Mouse (Mus musculus): Measurements from ENCODE around the gene Dnah7a. TPM values are rescaled to one million over a fixed set of nuclear protein-coding genes. Genes with fewer than 3 reads are reported as not detected.
"Not testable (repeated sequence)": the region's sequence is repeated elsewhere in the genome, so short reads cannot be mapped to it uniquely, and the experiment has no call there.

Dnah7a gene
- polyA plus RNA-seq, 1 experiment from 2014 or later: not detected

GRCm38 (mm10) chr1:53630011-53630410 lies 76.6 kb downstream of the Dnah7a start:
- H3K4me1 ChIP-seq (ENCODE audit: insufficient read depth): no peaks in the 10 kb centered on the region
- no peaks in the 10 kb centered on the region for H3K9me3 ChIP-seq (ENCODE audit: low read length)
- ATAC-seq: no peak
- no peak overlapping the region for H3K27ac ChIP-seq (ENCODE audit: low read depth)
- no peaks in the 10 kb centered on the region for H3K27me3 ChIP-seq (ENCODE audit: insufficient read depth, low read length)
- TF ChIP-seq CTCF (IDR thresholded peaks at IDR 0.05; ENCODE audit: low read depth) (no peak), EP300 (IDR thresholded peaks at IDR 0.05; ENCODE audit: low read depth) (no peak)
- H3K36me3 ChIP-seq (replicated peaks; ENCODE audit: insufficient read depth, low read length): no peaks in the 10 kb centered on the region
- H3K4me2 ChIP-seq (ENCODE audit: low read depth, low read length): no peak overlapping the region
- DNase-seq: no peak
- no peak overlapping the region for H3K4me3 ChIP-seq (ENCODE audit: low read depth, low read length)
- no peak overlapping the region for H3K9ac ChIP-seq (replicated peaks)
- 23% methylated on average over 6 of the region's 6 CpGs for WGBS (ENCODE audit: insufficient replicate concordance)

DNA sequence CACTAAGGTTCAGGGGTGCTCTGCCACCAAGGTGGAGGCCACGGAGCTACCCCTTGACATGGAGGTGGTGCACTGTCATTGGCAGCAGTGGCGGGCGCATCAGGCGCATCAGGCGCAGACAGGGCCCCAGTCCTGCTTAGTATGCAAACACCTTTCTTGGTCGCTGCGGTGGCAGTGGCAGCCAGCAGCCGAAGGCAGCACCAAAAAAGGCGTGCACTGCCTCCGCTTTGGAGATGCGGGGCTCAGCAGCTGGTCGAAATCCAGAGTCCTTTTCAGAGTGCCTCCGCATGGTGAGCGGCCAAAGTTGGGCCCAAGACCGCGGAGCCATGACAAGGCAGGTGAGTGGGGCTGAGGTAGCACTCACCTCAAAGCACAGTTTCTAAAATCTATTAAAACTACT lies 93.1 kb downstream of the Dnah7a start:
- H3K27me3 ChIP-seq (ENCODE audit: insufficient read depth, low read length): no peaks in the 10 kb centered on the region
- no peak overlapping the region for H3K4me3 ChIP-seq (ENCODE audit: low read depth, low read length)
- no peak overlapping the region for H3K27ac ChIP-seq (ENCODE audit: low read depth)
- no peaks in the 10 kb centered on the region for H3K4me1 ChIP-seq (ENCODE audit: insufficient read depth)
- ATAC-seq (no peak), DNase-seq (no peak)
- no peak overlapping the region for H3K4me2 ChIP-seq (ENCODE audit: low read depth, low read length)
- TF ChIP-seq EP300 (IDR thresholded peaks at IDR 0.05; ENCODE audit: low read depth) (no peak), CTCF (IDR thresholded peaks at IDR 0.05; ENCODE audit: low read depth) (no peak)
- H3K9ac ChIP-seq (replicated peaks): no peak overlapping the region
- 82% methylated on average over 16 of the region's 16 CpGs for WGBS (ENCODE audit: insufficient replicate concordance)
- H3K36me3 ChIP-seq (replicated peaks; ENCODE audit: insufficient read depth, low read length): no peaks in the 10 kb centered on the region
- peaks cover 6% of the 10 kb centered on the region for H3K9me3 ChIP-seq (ENCODE audit: low read length)

GRCm38 (mm10) chr1:53581326-53581725 lies 125.3 kb downstream of the Dnah7a start:
- H3K4me2 ChIP-seq (ENCODE audit: low read depth, low read length); ATAC-seq; H3K36me3 ChIP-seq (replicated peaks; ENCODE audit: insufficient read depth, low read length); DNase-seq; H3K4me3 ChIP-seq (ENCODE audit: low read depth, low read length); H3K9ac ChIP-seq (replicated peaks); H3K27me3 ChIP-seq (ENCODE audit: insufficient read depth, low read length); H3K4me1 ChIP-seq (ENCODE audit: insufficient read depth); H3K9me3 ChIP-seq (ENCODE audit: low read length); H3K27ac ChIP-seq (ENCODE audit: low read depth): not testable (repeated sequence)
- 32% methylated on average over 1 of the region's 1 CpGs for WGBS (ENCODE audit: insufficient replicate concordance)

DNA sequence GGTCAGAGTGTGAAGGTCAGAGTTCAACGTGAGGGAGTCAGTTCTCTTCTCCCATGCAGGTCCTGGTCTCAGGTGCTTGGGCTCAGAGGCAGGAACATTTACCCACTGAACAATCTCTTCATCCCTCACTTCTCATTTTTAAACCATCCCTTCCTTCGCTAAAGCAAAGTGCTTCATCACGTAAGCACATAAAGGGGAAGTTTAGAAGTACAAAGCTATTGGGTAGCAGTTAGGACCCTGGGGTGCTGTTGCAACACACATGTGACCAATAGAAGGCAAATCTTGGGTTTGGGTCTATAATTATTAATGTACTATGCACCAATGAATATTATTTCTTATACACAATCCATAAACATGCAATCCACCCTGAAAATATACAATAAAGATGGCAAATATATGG lies 148.7 kb downstream of the Dnah7a start:
- H3K27ac ChIP-seq (ENCODE audit: low read depth); H3K27me3 ChIP-seq (ENCODE audit: insufficient read depth, low read length); H3K36me3 ChIP-seq (replicated peaks; ENCODE audit: insufficient read depth, low read length); DNase-seq; ATAC-seq; H3K4me2 ChIP-seq (ENCODE audit: low read depth, low read length); H3K4me1 ChIP-seq (ENCODE audit: insufficient read depth); H3K4me3 ChIP-seq (ENCODE audit: low read depth, low read length); H3K9ac ChIP-seq (replicated peaks); H3K9me3 ChIP-seq (ENCODE audit: low read length): not testable (repeated sequence)
- WGBS (ENCODE audit: insufficient replicate concordance): 53% methylated on average over 3 of the region's 3 CpGs

GRCm38 (mm10) chr1:53547018-53547417 lies 159.6 kb downstream of the Dnah7a start:
- not testable (repeated sequence) for ATAC-seq; H3K4me2 ChIP-seq (ENCODE audit: low read depth, low read length); H3K36me3 ChIP-seq (replicated peaks; ENCODE audit: insufficient read depth, low read length); H3K9me3 ChIP-seq (ENCODE audit: low read length); H3K9ac ChIP-seq (replicated peaks); H3K27ac ChIP-seq (ENCODE audit: low read depth); H3K4me3 ChIP-seq (ENCODE audit: low read depth, low read length); H3K4me1 ChIP-seq (ENCODE audit: insufficient read depth); H3K27me3 ChIP-seq (ENCODE audit: insufficient read depth, low read length); DNase-seq
- WGBS (ENCODE audit: insufficient replicate concordance): 90% methylated on average over 10 of the region's 10 CpGs

DNA sequence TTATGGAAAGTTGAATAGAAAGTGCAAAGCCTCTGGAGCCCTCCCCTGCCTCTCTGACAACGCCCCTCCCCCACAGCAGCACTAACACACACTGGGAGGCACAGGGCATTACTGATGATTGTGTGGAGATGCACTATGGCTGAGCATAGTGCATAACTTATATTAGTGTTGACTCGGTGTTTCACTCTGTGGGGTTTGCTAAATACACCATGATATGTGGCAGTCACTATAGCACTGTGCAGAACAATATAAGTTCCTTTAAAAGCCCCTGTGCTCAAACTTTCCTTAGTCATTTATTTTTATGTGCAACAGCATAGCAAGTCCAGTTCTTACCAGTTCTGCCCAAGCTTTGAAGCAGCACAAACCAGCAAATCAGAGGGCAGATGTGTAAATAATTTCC lies 168.2 kb downstream of the Dnah7a start:
- H3K27ac ChIP-seq (ENCODE audit: low read depth); H3K4me1 ChIP-seq (ENCODE audit: insufficient read depth); ATAC-seq; H3K9ac ChIP-seq (replicated peaks); H3K4me2 ChIP-seq (ENCODE audit: low read depth, low read length); H3K27me3 ChIP-seq (ENCODE audit: insufficient read depth, low read length); H3K9me3 ChIP-seq (ENCODE audit: low read length); H3K4me3 ChIP-seq (ENCODE audit: low read depth, low read length); H3K36me3 ChIP-seq (replicated peaks; ENCODE audit: insufficient read depth, low read length); DNase-seq: not testable (repeated sequence)
- 64% methylated on average over 2 of the region's 2 CpGs for WGBS (ENCODE audit: insufficient replicate concordance)

DNA sequence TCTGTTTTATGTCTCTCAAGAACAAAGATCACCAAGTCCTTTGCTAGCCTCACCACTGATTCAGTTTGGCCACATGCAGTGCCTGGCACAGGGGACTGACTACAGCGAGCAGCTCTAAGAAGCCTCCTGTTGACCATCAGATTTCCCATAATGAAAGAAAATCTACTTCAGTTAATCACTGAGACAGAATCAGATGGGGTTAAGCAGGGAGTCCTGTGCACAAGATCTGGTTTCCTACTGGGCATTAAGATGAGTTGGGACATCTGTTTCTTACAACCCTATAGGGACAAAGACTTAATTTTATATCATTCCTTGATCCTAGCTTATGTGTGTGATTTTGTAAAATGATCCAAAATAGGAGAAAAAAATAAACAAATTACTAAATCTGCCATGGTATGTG lies 171.8 kb downstream of the Dnah7a start:
- not testable (repeated sequence) for DNase-seq; H3K9ac ChIP-seq (replicated peaks); H3K9me3 ChIP-seq (ENCODE audit: low read length); H3K27ac ChIP-seq (ENCODE audit: low read depth); H3K27me3 ChIP-seq (ENCODE audit: insufficient read depth, low read length); H3K36me3 ChIP-seq (replicated peaks; ENCODE audit: insufficient read depth, low read length); H3K4me1 ChIP-seq (ENCODE audit: insufficient read depth); ATAC-seq; H3K4me2 ChIP-seq (ENCODE audit: low read depth, low read length); H3K4me3 ChIP-seq (ENCODE audit: low read depth, low read length)
- 79% methylated on average over 1 of the region's 1 CpGs for WGBS (ENCODE audit: insufficient replicate concordance)

DNA sequence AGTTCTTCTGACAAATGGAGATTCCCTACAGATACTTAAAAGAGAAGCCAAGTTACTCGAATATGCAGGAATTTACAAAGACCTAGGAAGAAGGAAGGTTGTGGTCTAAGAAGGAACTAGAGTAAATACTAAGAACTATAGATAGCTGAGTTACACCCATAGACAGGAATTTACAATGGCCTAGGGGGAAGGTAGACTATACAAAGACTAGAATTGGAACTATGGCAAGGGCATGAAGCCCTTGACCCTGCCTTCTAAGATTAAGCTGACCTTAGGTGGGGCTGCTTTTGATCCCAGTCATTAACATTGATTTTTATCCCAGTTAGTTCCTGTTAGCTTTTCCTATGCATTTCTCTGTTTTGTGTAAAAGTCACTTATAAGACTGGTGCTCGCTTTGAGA lies 180.6 kb downstream of the Dnah7a start:
- H3K4me1 ChIP-seq (ENCODE audit: insufficient read depth); H3K36me3 ChIP-seq (replicated peaks; ENCODE audit: insufficient read depth, low read length); H3K27ac ChIP-seq (ENCODE audit: low read depth); H3K4me2 ChIP-seq (ENCODE audit: low read depth, low read length); H3K9ac ChIP-seq (replicated peaks); H3K4me3 ChIP-seq (ENCODE audit: low read depth, low read length); ATAC-seq; H3K27me3 ChIP-seq (ENCODE audit: insufficient read depth, low read length); H3K9me3 ChIP-seq (ENCODE audit: low read length); DNase-seq: not testable (repeated sequence)
- 48% methylated on average over 2 of the region's 2 CpGs for WGBS (ENCODE audit: insufficient replicate concordance)
